Mouse (Mus musculus) lung, embryonic 14.5 days (tissue): ENCODE data around the gene Pou3f1. TPM values are rescaled to one million over a fixed set of nuclear protein-coding genes. Genes with fewer than 3 reads are reported as not detected.
A peak's percentile ranks its signal among the peaks of the same experiment; 100 is the strongest.

Source experiments
- ATAC-seq: fragments of 200-750 bp; cut with Nextera tagmentation; 2 replicates; pipeline ENCODE4 v1.8.0; 2017; ENCODE audit warnings: mild to moderate bottlenecking, moderate TSS enrichment, moderate library complexity; ENCODE audit not compliant: insufficient read depth
- DNase-seq: peaks from one replicate; pipeline ENCODE4 v3.0.0-alpha.2; 2015
- H3K27ac ChIP-seq: fragments of 300-500 bp; sonication (generic); 2 replicates; pipeline ENCODE4 v1.5.1; 2014; ENCODE audit warnings: low read depth, mild to moderate bottlenecking, moderate library complexity
- H3K27me3 ChIP-seq: fragments of 300-500 bp; sonication (generic); 2 replicates; pipeline ENCODE4 v1.6.1; 2014; ENCODE audit warnings: low read length, control low read depth; ENCODE audit not compliant: insufficient read depth
- H3K36me3 ChIP-seq: fragments of 300-500 bp; sonication (generic); 2 replicates; pipeline ENCODE4 v1.6.1; 2014; ENCODE audit warnings: control low read depth; ENCODE audit not compliant: insufficient read depth
- H3K4me1 ChIP-seq: fragments of 300-500 bp; sonication (generic); 2 replicates; pipeline ENCODE4 v1.6.1; 2014; ENCODE audit warnings: antibody characterized with exemption, control low read depth; ENCODE audit not compliant: insufficient read depth
- H3K4me2 ChIP-seq: fragments of 300-500 bp; sonication (generic); 2 replicates; pipeline ENCODE4 v1.6.1; 2014; ENCODE audit warnings: mild to moderate bottlenecking
- H3K4me3 ChIP-seq: fragments of 300-500 bp; sonication (generic); 2 replicates; pipeline ENCODE4 v1.5.1; 2014; ENCODE audit warnings: low read depth, low read length
- H3K9ac ChIP-seq: fragments of 300-500 bp; sonication (generic); 2 replicates; pipeline ENCODE4 v1.6.1; 2014
- H3K9me3 ChIP-seq: fragments of 300-500 bp; sonication (generic); 2 replicates; pipeline ENCODE4 v1.6.1; 2016; ENCODE audit warnings: low read depth, low read length, control low read depth
- CTCF ChIP-seq: IDR thresholded peaks from 2 replicates; pipeline ENCODE4 v1.5.1; 2016; ENCODE audit warnings: antibody characterized with exemption, low read depth
- WGBS: fragments of 180-500 bp; shearing (Covaris S2); extraction: QIAGEN DNeasy Blood & Tissue Kit; methylation state at CpG from one replicate; pipeline ENCODE4 v1.1.7; 2014; 5-methylcytosine and 5-hydroxymethylcytosine counted together
- polyA plus RNA-seq: library from polyadenylated mRNA; unstranded; fragments of >200 nt; fragmentation: Nextera tagmentation; extraction: Ambion mirVana; gene quantifications from 2 replicates; pipeline ENCODE4 v1.2.1, GENCODE M21; 2014

Gene Pou3f1
- polyA plus RNA-seq, 1 experiment from 2014 or later: 0.41 TPM

GRCm38 (mm10) chr4:124664185-124664584 lies 7.6 kb downstream of the Pou3f1 start:
- ATAC-seq (no peak), DNase-seq (no peak)
- no peak for TF ChIP-seq CTCF
- Histone ChIP-seq H3K27me3 (peaks cover 49% of the 10 kb centered on the region), H3K9me3 (no peaks in the 10 kb centered on the region), H3K36me3 (no peaks in the 10 kb centered on the region), H3K4me2 (no peak overlapping the region), H3K4me1 (no peaks in the 10 kb centered on the region), H3K9ac (no peak overlapping the region), H3K4me3 (no peak overlapping the region), H3K27ac (no peak overlapping the region)
- 77% methylated on average over 9 of the region's 9 CpGs for WGBS

GRCm38 (mm10) chr4:124664604-124665003 lies 8.0 kb downstream of the Pou3f1 start:
- TF ChIP-seq CTCF: no peak
- H3K4me2 ChIP-seq: no peak overlapping the region
- peaks cover 45% of the 10 kb centered on the region for H3K27me3 ChIP-seq
- no peak overlapping the region for H3K4me3 ChIP-seq
- no peak overlapping the region for H3K27ac ChIP-seq
- no peak for ATAC-seq
- H3K9me3 ChIP-seq: no peaks in the 10 kb centered on the region
- no peak overlapping the region for H3K9ac ChIP-seq
- WGBS: 66% methylated on average over 15 of the region's 15 CpGs
- no peak for DNase-seq
- no peaks in the 10 kb centered on the region for H3K36me3 ChIP-seq
- H3K4me1 ChIP-seq: no peaks in the 10 kb centered on the region

DNA sequence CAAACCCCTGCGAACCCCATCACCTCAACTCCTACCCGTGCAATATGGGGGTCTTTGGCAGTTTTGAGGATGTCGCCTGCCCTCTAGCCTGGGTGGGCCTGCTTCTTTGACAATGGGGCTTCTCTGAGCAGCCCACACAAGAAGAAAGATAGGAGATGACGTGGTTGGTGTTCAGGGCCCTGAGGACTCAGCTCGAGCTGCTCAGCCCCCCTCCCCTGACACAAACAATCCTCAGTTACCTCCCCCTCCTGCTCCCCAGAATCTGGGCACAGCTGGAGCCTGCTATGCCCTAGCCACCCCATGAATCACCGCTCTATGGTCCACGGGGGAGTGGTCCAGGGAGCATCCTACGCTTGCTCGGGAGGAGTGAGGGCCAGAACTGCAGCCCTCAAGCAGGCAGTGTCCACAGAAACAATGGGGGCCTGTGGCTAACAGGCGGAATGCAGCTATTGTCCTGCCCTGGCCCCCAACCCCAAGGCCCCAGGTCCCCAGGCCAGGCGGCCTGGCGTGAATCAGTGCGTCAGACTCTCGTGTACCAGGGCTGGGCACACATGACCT lies 10.9 kb downstream of the Pou3f1 start:
- WGBS: 45% methylated on average over 14 of the region's 14 CpGs
- no peaks in the 10 kb centered on the region; the same call in 1 of the 2 replicates for H3K4me1 ChIP-seq
- no peaks in the 10 kb centered on the region for H3K9me3 ChIP-seq
- TF ChIP-seq CTCF: no peak
- H3K4me3 ChIP-seq: no peak overlapping the region
- no peaks in the 10 kb centered on the region for H3K36me3 ChIP-seq
- H3K4me2 ChIP-seq: no peak overlapping the region
- ATAC-seq (no peak), DNase-seq (no peak)
- H3K27ac ChIP-seq: no peak overlapping the region
- no peak overlapping the region for H3K9ac ChIP-seq
- H3K27me3 ChIP-seq: peaks cover 24% of the 10 kb centered on the region

GRCm38 (mm10) chr4:124668078-124668477 lies 11.5 kb downstream of the Pou3f1 start:
- 23% methylated on average over 8 of the region's 8 CpGs for WGBS

DNA sequence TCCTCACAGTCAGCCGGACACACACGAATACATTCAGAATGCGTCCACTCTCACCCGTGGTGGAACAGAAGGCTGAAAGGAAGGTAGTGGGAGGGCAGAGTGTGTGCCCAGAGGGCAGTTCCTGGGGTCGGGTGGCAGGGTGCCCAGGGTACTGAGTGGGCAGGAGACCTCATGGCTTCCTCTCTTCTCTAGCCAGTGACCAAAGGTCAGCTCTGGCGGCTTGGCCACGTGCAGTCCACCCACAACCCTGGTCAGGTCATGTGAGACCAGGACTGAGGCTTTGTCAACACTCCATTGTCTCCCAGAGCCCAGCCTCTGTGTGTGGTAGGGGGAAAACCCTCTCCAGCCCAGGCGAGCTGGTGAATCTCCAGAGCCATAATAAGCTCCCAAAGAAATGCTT lies 13.6 kb downstream of the Pou3f1 start:
- Histone ChIP-seq H3K27ac (no peak overlapping the region), H3K4me1 (no peaks in the 10 kb centered on the region; the same call in 1 of the 2 replicates), H3K4me2 (no peak overlapping the region), H3K4me3 (no peak overlapping the region), H3K27me3 (peaks cover 18% of the 10 kb centered on the region), H3K9ac (no peak overlapping the region), H3K9me3 (no peaks in the 10 kb centered on the region), H3K36me3 (no peaks in the 10 kb centered on the region)
- DNase-seq: no peak
- ATAC-seq: no peak
- 72% methylated on average over 8 of the region's 8 CpGs for WGBS
- TF ChIP-seq CTCF: no peak

More at GRCm38 (mm10) chr4:124668078-124668477, 11.5 kb downstream of the Pou3f1 start:
- peaks cover 25% of the 10 kb centered on the region for H3K27me3 ChIP-seq
- 0 out of 2 replicates have a peak, but pooled peaks have one; percentile 15 for ATAC-seq
- no peak for DNase-seq
- TF ChIP-seq CTCF: no peak
- H3K4me1 ChIP-seq: no peaks in the 10 kb centered on the region; the same call in 1 of the 2 replicates
- H3K9ac ChIP-seq: no peak overlapping the region
- no peaks in the 10 kb centered on the region for H3K36me3 ChIP-seq
- H3K4me2 ChIP-seq: no peak overlapping the region
- H3K27ac ChIP-seq: no peak overlapping the region
- H3K4me3 ChIP-seq: no peak overlapping the region
- H3K9me3 ChIP-seq: no peaks in the 10 kb centered on the region

- H3K9me3 ChIP-seq: no peaks in the 10 kb centered on the region
- H3K9ac ChIP-seq: no peak overlapping the region
- H3K27ac ChIP-seq: no peak overlapping the region
- H3K4me3 ChIP-seq: no peak overlapping the region
- 18% methylated on average over 7 of the region's 7 CpGs for whole genome bisulfite sequencing
- H3K4me2 ChIP-seq: no peak overlapping the region
- H3K27me3 ChIP-seq: peaks cover 18% of the 10 kb centered on the region
- ATAC-seq (no peak), DNase-seq (no peak)
- H3K4me1 ChIP-seq: no peaks in the 10 kb centered on the region; the same call in 1 of the 2 replicates
- H3K36me3 ChIP-seq: no peaks in the 10 kb centered on the region
- no peak for TF ChIP-seq CTCF
Measured at GRCm38 (mm10) chr4:124671583-124671982, 15.0 kb downstream of the Pou3f1 start.

DNA sequence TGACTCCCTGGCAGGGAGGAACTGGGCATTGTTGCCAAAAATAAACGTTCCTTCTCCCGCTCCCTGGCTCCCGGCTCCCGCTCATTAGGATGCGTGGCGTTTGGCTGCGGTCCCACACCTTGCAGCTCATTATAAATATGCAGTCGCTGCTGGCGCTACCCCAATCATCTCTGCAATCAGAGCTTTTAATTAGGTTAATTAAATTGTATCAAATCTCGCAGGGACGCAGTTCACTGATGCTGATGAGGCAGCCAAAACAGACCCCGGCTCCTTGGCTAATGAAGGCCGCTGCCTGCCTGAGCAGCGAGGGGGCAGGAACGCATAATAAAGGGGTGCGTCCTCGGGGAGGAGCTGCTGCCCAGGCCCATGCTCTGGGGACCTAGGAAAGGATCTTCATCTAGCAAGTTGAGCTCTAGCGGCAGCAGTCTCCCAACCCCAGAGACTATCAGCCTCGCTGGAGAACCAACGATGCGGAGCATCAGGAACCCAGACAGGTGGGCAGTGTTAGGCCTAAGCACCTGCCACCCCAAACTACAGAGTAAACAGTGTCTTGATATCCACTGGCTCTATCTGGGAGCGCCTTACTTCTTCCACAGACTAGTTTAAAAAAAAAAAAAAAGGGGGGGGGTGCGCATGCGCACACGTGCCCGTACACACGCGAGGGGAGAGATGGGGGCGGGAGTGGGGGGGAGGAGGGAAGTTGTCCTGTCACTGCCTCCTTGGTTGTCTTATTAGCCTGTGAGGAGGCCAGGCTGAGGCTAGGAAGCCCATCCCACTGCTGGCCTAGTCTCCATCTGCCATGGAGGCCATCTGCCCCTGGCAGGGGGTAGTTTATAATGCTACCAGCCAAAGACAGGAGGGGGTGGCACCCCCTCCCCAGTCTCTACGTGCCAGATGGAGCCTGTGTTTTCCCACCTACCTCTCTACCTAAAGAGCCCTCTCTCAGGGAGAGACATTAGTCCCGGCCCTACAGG lies 16.0 kb downstream of the Pou3f1 start:
- DNase-seq: peak; percentile 40
- Histone ChIP-seq H3K4me2 (peak overlapping the region; percentile 47), H3K9me3 (no peaks in the 10 kb centered on the region), H3K27ac (no peak overlapping the region), H3K4me1 (no peaks in the 10 kb centered on the region; the same call in 1 of the 2 replicates), H3K4me3 (0 out of 2 replicates have a peak overlapping the region, but pooled peaks have one; percentile 8), H3K27me3 (peaks cover 18% of the 10 kb centered on the region), H3K9ac (peak overlapping the region; percentile 13; the same call in 1 of the 2 replicates), H3K36me3 (peaks cover 10% of the 10 kb centered on the region)
- 0 out of 2 replicates have a peak, but pooled peaks have one; percentile 4 for TF ChIP-seq CTCF
- WGBS: 7% methylated on average over 31 of the region's 31 CpGs
- no peak for ATAC-seq
